Mouse (Mus musculus) embryonic facial prominence, embryonic 12.5 days (tissue): ENCODE measurements at regions not wholly inside any gene's neighbourhood (a gene's known extent, or its start where the extent isn't known, plus 50 kb on each side); places are given as distances from the start of the nearest gene placed in this dataset.
A peak's percentile ranks its signal among the peaks of the same experiment; 100 is the strongest.

Experiments used
- ATAC-seq: fragments of 200-750 bp; cut with Nextera tagmentation; 2 replicates; pipeline ENCODE4 v1.8.0; 2017; ENCODE audit not compliant: insufficient number of reproducible peaks, insufficient read depth, low FRiP score, low TSS enrichment
- H3K27ac ChIP-seq: fragments of 300-500 bp; sonication (generic); 2 replicates; pipeline ENCODE4 v1.5.1; 2016; ENCODE audit warnings: mild to moderate bottlenecking
- H3K27me3 ChIP-seq: fragments of 300-500 bp; sonication (generic); 2 replicates; pipeline ENCODE4 v1.6.1; 2016; ENCODE audit warnings: mild to moderate bottlenecking, moderate library complexity
- H3K36me3 ChIP-seq: fragments of 300-500 bp; sonication (generic); 2 replicates; pipeline ENCODE4 v1.6.1; 2016; ENCODE audit warnings: mild to moderate bottlenecking
- H3K4me1 ChIP-seq: fragments of 300-500 bp; sonication (generic); 2 replicates; pipeline ENCODE4 v1.6.1; 2016
- H3K4me2 ChIP-seq: fragments of 300-500 bp; sonication (generic); replicated peaks from 2 replicates; pipeline ENCODE4 v1.6.1; 2016; ENCODE audit warnings: mild to moderate bottlenecking, moderate library complexity
- H3K4me3 ChIP-seq: fragments of 300-500 bp; sonication (generic); 2 replicates; pipeline ENCODE4 v1.5.1; 2016; ENCODE audit warnings: mild to moderate bottlenecking
- H3K9ac ChIP-seq: fragments of 300-500 bp; sonication (generic); 2 replicates; pipeline ENCODE4 v1.6.1; 2016; ENCODE audit warnings: mild to moderate bottlenecking, moderate library complexity
- H3K9me3 ChIP-seq: fragments of 300-500 bp; sonication (generic); 2 replicates; pipeline ENCODE4 v1.6.1; 2016; ENCODE audit warnings: mild to moderate bottlenecking, moderate library complexity
- WGBS: fragments of 180-500 bp; shearing (Covaris S2); methylation state at CpG from one replicate; pipeline ENCODE4 v1.1.7; 2016; 5-methylcytosine and 5-hydroxymethylcytosine counted together

DNA sequence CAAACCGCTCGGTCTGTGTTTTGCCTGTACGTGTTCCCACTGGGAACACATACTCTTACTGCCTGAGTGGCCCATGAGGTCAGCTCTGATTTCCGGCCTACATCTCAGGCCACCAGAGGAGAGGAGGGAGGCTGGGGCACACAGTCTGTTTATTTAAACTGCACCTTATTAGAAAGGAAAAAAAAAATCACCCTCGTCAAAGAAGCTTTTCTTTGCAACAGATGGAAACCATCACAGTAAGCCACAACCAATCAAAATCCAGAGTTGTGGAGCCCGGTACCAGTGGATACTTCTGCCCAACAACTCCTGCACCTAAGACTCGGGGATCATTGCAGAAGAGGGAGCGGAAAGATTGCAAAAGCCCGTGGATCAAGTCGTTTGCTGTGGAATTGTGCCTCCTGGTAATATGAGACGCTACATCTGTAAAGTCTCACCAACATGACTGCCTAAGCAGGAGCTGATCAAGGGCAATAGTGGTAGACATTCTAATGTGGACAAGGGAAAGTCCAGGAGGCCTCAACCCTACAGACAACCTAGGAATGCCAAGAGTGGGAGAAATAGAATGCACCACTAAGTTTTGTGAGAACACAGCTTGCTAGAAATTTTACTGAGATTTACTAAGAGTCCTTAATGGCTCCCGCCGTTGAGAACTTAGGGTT, 60.5 kb downstream of the Uqcrfs1 start:
- peak overlapping the region; percentile 4; the same call in 1 of the 2 replicates for H3K4me2 ChIP-seq

DNA sequence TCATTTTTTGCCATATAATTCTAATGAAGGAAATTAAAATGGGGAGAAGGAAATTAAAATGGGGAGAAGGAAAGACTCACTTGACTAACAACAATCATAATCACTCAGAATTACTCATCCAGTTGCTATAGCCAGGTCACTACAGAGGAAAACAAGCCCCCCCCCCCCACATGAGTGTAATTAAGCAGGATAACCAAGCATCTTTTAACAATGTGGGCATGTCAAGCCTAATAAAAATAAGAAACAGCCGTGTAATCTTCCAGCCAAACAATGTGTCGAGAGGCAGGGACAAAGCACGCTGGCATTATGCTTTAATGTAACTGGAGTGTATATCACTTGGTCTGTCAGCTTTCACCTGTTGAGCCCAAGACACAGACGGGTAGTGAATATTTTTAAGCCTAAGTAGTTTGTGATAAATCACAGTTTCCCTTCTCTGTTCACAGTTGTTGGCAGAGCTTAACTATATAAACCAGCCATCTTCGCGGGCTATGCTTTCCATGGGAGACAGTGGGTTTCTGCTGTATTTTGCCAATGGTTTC, 66.0 kb downstream of the Uqcrfs1 start:
- no peaks in the 10 kb centered on the region for H3K36me3 ChIP-seq
- H3K27ac ChIP-seq, result no peak overlapping the region
- H3K4me1 ChIP-seq, result no peaks in the 10 kb centered on the region
- no peak overlapping the region for H3K4me2 ChIP-seq
- no peaks in the 10 kb centered on the region for H3K27me3 ChIP-seq
- ATAC-seq, result no peak
- 58% methylated on average over 6 of the region's 6 CpGs for WGBS
- no peak overlapping the region for H3K4me3 ChIP-seq
- H3K9me3 ChIP-seq, result no peaks in the 10 kb centered on the region
- H3K9ac ChIP-seq, result no peak overlapping the region

More for the DNA sequence above, 60.5 kb downstream of the Uqcrfs1 start:
- WGBS, result 23% methylated on average over 13 of the region's 13 CpGs
- 0 out of 2 replicates have a peak, but pooled peaks cover 3% of the 10 kb centered on the region for H3K4me1 ChIP-seq
- peak overlapping the region; percentile 75 for H3K27ac ChIP-seq
- no peaks in the 10 kb centered on the region for H3K36me3 ChIP-seq
- H3K9me3 ChIP-seq, result no peaks in the 10 kb centered on the region
- H3K27me3 ChIP-seq, result no peaks in the 10 kb centered on the region
- peak; percentile 79 for ATAC-seq
- no peak overlapping the region for H3K4me3 ChIP-seq
- H3K9ac ChIP-seq, result no peak overlapping the region

DNA sequence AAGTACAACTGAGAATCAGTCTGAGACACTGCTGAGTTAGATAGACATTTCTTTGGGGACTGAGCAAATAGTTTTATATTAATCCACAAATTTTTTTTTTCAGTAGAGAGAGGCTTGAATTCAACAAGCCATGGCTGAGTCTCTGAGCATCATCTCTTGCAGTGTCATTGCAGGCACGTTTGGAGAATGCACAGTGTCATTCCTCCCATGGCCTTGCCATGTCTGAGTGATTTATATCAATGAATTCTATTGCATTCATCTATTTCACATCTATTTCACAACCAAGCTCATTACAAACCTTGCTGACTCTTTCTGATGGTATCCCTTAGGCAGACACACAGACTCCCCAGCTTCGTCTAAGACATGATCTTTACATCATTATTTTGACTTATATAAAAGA, 66.6 kb downstream of the Uqcrfs1 start:
- no peak for ATAC-seq
- no peak overlapping the region for H3K27ac ChIP-seq
- no peaks in the 10 kb centered on the region for H3K9me3 ChIP-seq
- no peaks in the 10 kb centered on the region for H3K36me3 ChIP-seq
- H3K9ac ChIP-seq, result no peak overlapping the region
- 59% methylated on average over 2 of the region's 2 CpGs for WGBS
- H3K4me1 ChIP-seq, result no peaks in the 10 kb centered on the region
- no peaks in the 10 kb centered on the region for H3K27me3 ChIP-seq
- no peak overlapping the region for H3K4me3 ChIP-seq
- H3K4me2 ChIP-seq, result no peak overlapping the region

DNA sequence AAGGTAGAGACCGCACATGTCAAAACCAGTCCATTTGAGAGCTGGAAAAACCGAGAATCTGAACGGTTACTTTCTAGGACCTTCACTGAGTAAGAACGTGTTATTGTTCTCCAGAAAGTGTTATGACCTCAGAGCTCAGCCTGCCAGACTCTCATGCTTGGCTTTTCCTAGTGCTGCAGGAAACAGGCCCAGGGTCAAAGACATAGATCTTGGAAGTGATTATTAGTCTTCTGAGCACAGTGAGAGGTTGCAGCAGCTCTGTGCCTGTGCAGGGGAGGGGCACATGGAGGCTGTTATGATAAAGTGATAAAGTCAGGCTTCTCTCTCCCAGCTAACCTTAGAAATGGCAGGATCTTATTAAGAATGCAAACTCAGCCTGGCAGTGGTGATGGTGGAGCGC, 73.9 kb downstream of the Uqcrfs1 start:
- WGBS, result 80% methylated on average over 5 of the region's 5 CpGs
- no peak for ATAC-seq
- Histone ChIP-seq H3K9me3 (no peaks in the 10 kb centered on the region), H3K4me3 (no peak overlapping the region), H3K9ac (no peak overlapping the region), H3K4me2 (no peak overlapping the region), H3K27ac (no peak overlapping the region), H3K36me3 (no peaks in the 10 kb centered on the region), H3K4me1 (no peaks in the 10 kb centered on the region), H3K27me3 (no peaks in the 10 kb centered on the region)

DNA sequence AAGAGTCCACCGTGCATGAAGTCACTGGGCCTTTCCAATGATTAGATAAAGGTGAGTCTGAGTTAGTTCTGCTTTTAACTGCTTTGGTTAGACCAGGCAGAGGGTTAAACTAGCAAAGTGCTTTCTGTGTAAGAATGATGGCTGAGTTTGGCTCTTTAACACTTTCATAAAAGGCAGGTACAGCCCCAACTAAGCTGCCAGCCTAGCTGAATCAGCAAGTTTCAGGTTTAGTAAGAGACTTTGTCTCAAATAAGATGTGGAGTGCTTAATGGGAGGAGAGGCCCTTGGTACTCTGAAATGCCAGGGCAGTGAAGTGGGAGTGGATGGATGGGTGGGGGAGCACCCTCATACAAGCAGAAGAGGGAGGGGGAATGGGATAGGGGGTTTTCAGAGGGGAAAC, 78.1 kb downstream of the Uqcrfs1 start:
- Histone ChIP-seq H3K27me3 (no peaks in the 10 kb centered on the region), H3K4me2 (no peak overlapping the region), H3K4me3 (no peak overlapping the region), H3K36me3 (no peaks in the 10 kb centered on the region), H3K9me3 (no peaks in the 10 kb centered on the region), H3K4me1 (no peaks in the 10 kb centered on the region), H3K9ac (no peak overlapping the region), H3K27ac (no peak overlapping the region)
- WGBS, result 75% methylated on average over 1 of the region's 1 CpGs
- no peak for ATAC-seq

DNA sequence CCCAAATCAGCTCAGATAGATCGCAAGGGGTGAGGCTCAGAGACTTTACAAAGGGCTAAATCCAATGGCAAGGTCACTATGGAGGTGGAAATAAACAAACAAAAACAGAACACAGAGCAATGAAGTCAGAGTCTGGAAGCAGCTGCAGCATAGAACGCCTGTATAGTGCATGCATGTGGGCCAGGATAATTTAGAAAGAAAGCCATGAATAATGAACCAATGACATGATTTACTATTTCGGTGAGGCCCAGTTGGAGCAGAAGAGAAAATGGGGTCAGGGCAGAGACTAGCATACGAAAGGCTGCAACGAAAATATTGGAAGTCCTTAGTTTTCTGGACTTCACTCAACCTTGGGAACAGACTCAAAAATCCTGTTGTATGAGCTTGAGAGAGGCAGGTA, 79.7 kb downstream of the Uqcrfs1 start:
- H3K9ac ChIP-seq, result no peak overlapping the region
- H3K27ac ChIP-seq, result no peak overlapping the region
- no peak overlapping the region for H3K4me3 ChIP-seq
- no peaks in the 10 kb centered on the region for H3K27me3 ChIP-seq
- no peak overlapping the region for H3K4me2 ChIP-seq
- no peaks in the 10 kb centered on the region for H3K4me1 ChIP-seq
- no peaks in the 10 kb centered on the region for H3K36me3 ChIP-seq
- 87% methylated on average over 5 of the region's 5 CpGs for WGBS
- no peaks in the 10 kb centered on the region for H3K9me3 ChIP-seq
- no peak for ATAC-seq

DNA sequence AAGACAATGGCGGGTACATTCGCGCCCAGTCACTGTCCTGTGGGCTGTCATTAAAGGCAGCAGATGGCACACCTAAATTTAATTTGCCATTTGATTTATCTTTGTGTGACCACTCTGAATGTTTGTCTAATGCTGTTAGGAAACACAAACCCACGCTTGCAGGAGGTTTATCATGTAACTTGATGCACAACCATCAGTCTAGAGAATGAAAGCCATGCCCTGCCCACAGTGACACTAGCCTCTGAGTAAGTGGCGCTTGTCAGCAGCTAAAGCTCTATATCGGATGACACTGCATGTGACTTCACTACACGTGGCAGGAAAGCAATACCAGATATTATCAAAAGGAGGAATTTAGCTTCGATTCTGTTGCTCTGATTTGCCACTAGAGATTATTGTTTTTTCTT, 89.9 kb downstream of the Uqcrfs1 start:
- H3K4me3 ChIP-seq, result no peak overlapping the region
- no peak overlapping the region for H3K27ac ChIP-seq
- H3K36me3 ChIP-seq, result no peaks in the 10 kb centered on the region
- H3K27me3 ChIP-seq, result no peaks in the 10 kb centered on the region
- 54% methylated on average over 8 of the region's 8 CpGs for WGBS
- no peaks in the 10 kb centered on the region for H3K9me3 ChIP-seq
- no peaks in the 10 kb centered on the region for H3K4me1 ChIP-seq
- no peak overlapping the region for H3K9ac ChIP-seq
- ATAC-seq, result no peak
- H3K4me2 ChIP-seq, result no peak overlapping the region

DNA sequence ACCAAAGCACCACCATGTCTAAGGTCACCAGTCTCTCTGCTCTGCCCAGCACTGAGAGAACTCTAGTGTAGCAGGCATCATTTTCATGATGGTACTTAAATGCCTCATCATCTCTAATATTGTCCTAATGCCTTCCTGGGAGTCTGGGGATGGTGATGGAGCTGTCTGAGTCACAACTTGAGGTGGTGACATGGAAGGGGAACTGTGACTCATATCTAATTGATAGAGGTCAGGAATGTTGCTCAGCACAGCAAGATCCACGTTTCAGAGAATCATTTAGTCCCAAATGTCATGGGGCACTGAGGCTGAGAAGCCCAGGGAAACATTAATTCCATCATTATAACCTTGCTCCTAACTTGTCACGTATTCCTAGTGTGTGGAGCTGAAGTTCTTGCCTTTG, 93.0 kb downstream of the Uqcrfs1 start:
- no peak for ATAC-seq
- Histone ChIP-seq H3K36me3 (no peaks in the 10 kb centered on the region), H3K4me3 (no peak overlapping the region), H3K9me3 (no peaks in the 10 kb centered on the region), H3K27ac (no peak overlapping the region), H3K9ac (no peak overlapping the region), H3K4me2 (no peak overlapping the region), H3K27me3 (no peaks in the 10 kb centered on the region), H3K4me1 (no peaks in the 10 kb centered on the region)
- WGBS, result 44% methylated on average over 2 of the region's 2 CpGs

DNA sequence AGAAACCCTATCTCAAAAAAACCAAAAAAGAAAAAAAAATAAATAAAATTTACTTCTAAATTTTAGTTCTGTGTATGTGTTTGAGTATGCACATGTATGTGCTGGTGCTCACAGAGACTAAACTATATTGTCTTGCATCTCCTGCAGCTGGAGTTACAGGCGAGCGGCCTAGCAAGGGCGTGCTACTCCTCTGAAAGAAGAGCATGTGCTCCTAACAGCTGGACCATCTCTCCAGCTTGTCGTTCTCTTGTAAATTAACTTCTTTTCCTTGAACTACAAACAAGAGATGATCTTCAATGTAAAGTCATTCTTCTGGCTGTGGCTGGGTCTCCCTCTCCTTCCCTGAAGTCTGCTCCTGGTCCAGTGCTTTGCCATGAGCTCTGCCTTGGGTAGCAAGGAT, 96.3 kb downstream of the Uqcrfs1 start:
- Histone ChIP-seq H3K4me2 (no peak overlapping the region), H3K4me3 (no peak overlapping the region), H3K9ac (no peak overlapping the region), H3K36me3 (no peaks in the 10 kb centered on the region), H3K9me3 (no peaks in the 10 kb centered on the region), H3K4me1 (no peaks in the 10 kb centered on the region), H3K27me3 (no peaks in the 10 kb centered on the region), H3K27ac (no peak overlapping the region)
- no peak for ATAC-seq
- 87% methylated on average over 4 of the region's 4 CpGs for WGBS
